Mouse (Mus musculus): ENCODE data around the gene Gcnt3.
A peak's percentile ranks its signal among the peaks of the same experiment; 100 is the strongest.
"Not testable (repeated sequence)": the region's sequence is repeated elsewhere in the genome, so short reads cannot be mapped to it uniquely, and the experiment has no call there.

Gene Gcnt3

DNA sequence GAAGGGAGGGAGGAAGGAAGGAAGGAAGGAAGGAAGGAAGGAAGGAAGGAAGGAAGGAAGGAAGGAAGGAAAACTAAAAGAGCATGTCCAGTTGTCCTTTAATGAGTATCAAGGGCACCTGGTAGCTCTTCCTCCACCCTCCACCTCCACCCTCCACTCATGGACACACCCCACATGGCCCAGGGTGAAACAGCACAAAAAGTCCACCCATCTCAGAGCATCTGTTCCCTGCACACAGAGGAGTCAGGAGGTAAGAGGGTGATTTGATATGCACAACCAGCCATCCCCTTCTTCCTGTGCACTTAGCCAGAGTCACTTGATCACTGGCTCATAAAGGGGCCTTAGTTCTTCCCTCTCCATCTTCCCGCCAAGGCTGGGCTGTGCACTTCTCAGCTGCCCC, 5.0 kb upstream of the Gcnt3 start:
- no peak for DNase-seq (ENCODE audit: low spot score)

DNA sequence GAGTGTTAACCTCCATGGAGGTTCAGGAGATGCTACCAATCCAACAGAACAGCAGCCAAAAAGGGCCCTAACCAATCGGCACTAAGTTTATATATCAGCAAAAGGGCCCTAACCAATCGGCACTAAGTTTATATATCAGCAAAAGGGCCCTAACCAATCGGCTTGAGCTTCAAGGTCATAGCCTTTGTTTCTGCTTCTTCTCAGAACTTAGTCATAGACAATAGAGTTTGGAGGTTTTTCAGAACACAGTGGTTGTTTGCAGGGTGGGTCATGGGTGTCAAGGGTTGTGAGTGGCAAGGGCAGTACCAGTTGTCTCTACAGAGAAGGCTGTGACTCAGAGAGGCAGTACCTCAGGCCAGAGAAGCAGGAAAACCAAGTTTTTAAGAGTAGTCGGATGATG, 4.2 kb upstream of the Gcnt3 start:
- DNase-seq (ENCODE audit: low spot score): no peak

GRCm38 (mm10) chr9:70040570-70040969, 2.7 kb upstream of the Gcnt3 start:
- no peak for DNase-seq (ENCODE audit: low spot score)

GRCm38 (mm10) chr9:70039597-70040385, 1.9 kb upstream of the Gcnt3 start:
- no peak for DNase-seq (ENCODE audit: low spot score)

- no peak for DNase-seq (ENCODE audit: low spot score)
Observed at GRCm38 (mm10) chr9:70036646-70037045, 1.2 kb downstream of the Gcnt3 start.

GRCm38 (mm10) chr9:70034702-70035101, 3.2 kb downstream of the Gcnt3 start:
- DNase-seq (ENCODE audit: low spot score): no peak

GRCm38 (mm10) chr9:70033056-70033455, 4.8 kb downstream of the Gcnt3 start:
- no peak for DNase-seq (ENCODE audit: low spot score)

DNA sequence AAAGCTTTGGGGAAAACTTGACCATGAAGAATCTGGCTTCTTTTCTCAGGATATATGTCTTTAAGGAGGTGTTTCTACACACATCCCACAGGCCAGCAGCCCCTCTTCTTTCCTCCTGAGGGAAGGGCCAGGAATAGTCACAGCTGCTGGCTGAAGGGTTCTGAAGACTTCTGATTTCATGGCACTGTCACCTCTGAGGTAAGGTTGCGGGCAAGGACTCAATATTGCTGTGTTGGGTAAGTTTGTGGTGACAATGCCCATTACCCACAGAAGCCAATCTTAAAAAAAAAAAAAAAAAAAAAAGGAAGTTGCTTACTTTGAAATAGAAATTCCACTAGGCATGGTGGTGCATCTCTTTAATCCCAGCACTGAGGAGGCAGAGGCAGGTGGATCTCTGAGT, 5.7 kb downstream of the Gcnt3 start:
- DNase-seq (ENCODE audit: low spot score): no peak

DNA sequence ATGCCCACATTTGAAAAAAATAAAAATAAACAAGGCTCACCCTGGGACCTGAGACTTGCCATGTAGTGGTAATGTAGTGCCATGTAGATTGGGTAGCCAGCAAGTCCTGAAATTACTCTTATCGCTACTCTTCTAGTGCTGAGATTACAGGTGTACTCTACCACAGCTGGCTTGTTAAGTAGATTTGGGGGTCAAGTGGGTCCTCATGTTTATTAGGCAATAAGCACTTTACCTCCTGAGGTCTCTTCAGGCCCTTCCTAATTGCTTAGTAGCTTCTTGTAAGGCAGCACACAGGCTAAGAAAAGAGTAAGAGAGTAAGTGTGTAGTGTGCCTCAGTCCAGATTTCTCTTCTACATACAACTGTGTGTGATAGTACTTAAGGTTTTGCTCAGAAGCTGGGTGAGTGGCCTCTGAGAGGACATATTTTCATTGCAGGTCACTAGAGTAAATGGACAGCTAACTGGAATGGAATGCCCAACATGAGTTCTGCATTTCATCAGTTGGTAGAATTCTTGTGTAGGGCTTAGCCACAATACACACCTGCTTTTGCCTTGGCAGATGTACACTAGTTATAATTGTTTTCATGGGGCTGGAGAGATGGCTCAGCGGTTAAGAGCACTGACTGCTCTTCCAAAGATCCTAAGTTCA, 12.4 kb downstream of the Gcnt3 start:
- no peak for DNase-seq (ENCODE audit: low spot score)

DNA sequence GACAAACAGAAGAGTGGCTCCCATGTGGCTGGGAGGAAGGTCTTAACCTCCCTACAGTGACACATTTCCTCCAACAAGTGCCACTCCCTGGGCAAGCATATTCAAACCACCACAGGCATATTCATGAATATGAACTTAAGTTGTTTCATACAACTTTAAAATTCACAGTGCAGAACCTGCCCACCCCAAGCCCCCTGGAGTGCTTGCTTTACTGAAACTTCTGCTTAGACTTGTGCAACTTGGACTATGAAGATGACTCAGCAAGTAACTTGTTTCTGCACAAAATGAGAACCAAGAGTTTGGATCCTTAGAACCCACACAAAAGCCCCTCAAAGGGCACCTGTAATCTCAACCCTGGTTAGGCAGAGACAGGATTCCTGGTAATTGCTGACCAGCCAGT, 13.2 kb downstream of the Gcnt3 start:
- no peak for DNase-seq (ENCODE audit: low spot score)

DNA sequence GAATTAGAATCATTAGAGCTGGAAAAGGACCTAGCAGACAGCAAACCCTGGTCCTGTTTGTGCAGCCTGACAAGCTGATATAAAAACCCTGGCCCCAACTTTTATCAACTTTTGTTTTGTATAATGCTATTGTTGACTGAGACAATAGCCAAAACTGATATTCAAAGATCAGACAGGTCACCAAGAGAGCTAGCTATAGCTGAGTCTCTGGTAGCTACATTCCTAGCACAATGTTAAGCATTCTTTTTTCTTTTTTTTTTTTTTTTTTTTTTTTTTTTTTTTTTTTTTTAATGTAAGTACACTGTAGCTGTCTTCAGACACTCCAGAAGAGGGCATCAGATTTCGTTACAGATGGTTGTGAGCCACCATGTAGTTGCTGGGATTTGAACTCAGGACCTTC, 14.3 kb downstream of the Gcnt3 start:
- DNase-seq (ENCODE audit: low spot score): not testable (repeated sequence)

- no peak for DNase-seq (ENCODE audit: low spot score)
Observed at GRCm38 (mm10) chr9:70022083-70022482, 15.8 kb downstream of the Gcnt3 start.

- no peak for DNase-seq (ENCODE audit: low spot score)
Observed at GRCm38 (mm10) chr9:70021610-70022009, 16.3 kb downstream of the Gcnt3 start.

DNA sequence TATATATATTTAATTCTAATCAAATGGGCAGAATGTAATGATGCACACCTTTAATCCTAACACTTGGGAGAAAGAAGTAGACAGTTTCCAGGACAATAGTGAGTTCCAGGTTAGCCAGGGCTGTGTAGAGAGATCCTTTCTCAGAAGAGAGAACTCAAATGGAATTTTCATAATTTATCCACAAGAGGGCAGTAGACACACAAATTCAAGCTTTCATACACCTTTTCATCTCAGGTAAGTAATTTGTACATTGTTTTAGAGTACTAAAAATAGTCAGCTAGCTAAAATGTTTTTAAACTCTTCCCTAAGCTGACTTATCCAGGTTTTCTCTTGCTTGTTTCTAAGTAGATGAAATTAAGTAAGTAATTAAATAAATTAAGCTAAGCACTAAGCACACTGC, 19.0 kb downstream of the Gcnt3 start:
- DNase-seq (ENCODE audit: low spot score): peak; percentile 45

DNA sequence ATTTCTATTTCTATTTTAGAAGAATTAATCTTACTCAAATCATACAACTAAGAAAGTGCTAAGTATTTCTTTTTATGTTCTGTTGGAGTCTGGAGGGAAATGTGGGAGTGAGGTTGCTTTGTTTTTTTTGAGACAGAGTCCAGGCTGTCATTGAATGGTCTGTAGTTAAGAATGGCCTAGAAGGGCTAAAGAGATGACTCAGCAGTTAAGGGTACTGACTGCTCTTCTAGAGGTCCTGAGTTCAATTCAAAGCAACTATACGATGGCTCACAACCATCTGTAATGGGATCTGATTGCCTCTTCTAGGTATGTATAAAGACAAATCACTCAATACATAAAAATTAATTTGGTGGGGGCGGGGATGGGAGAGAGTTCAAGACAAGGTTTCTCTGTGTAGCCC, 22.3 kb downstream of the Gcnt3 start:
- no peak for DNase-seq (ENCODE audit: low spot score)

GRCm38 (mm10) chr9:70012408-70012901, 25.4 kb downstream of the Gcnt3 start, which contains the start of gene Gtf2a2:
Gtf2a2 (plus strand) TSS chr9:70012550.
- peak; percentile 92 for DNase-seq (ENCODE audit: low spot score)

DNA sequence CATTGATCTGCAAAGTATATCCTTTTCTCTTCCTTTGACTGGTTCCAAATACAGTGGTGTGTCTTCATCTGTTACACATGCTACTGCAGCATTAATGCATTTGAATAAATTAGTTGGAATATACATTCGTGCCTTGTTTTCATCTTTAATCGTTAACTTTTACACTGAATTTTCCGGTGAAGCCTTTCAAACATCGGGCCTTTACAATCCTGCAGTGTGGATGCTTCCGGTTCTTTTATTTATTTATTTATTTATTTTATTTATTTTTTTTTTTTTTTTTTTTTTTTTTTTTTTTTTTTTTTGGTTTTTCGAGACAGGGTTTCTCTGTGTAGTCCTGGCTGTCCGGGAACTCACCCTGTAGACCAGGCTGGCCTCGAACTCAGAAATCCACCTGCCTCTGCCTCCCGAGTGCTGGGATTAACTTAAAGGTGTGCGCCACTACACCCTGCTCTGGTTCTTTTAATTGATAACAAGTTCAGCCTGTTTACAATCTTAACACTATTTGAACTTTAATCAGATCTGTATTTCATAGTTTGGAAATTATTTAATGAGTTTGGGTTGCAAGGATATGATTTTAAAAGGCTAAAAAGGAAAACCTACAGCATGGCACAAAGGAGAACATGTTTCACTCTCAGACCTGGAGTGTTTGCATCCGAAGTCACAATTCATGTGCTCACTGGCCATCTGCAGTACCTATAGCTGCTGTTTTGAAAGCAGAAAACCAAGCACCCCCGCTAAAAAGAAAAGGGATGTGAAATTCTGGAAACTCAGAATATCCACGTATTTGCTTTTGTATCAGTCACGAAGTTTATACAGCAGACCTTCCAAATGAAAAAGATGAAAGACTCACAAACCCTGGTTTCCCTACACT, 26.1 kb downstream of the Gcnt3 start:
- no peak for DNase-seq (ENCODE audit: low spot score)

DNA sequence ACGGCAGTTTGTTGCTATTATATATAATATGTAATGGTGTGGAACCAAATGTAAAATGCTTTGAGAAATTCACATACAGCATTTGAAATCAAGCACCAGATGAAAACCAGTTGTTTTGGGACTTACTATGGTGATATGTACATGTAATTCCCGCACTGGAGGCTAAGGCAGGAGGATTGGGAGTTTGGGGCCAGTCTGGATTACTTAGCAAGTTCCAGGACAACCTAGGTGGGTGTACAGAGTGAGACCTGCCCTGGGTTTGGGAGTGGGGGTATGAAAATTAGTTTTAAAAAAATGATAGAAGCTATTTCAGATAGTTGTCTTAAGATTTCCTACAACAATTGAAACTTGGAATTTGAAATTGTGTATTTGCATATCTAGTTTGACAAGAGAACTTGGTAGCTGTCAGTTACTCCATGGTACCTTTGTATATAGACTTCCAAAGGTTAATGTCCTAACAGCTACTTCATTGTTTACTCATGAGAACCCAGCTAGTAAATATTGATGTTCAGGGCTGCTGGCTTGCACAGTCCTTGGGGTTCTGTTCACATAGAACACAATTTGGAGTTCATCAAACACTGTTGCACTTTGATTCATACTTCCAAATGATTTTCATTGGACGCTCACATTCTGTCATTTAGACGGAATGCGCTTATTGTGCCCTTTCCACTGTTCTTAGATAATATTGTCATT, 27.0 kb downstream of the Gcnt3 start:
- DNase-seq (ENCODE audit: low spot score): no peak

- no peak for DNase-seq (ENCODE audit: low spot score)
Observed at GRCm38 (mm10) chr9:70009754-70010304, 28.1 kb downstream of the Gcnt3 start.

DNA sequence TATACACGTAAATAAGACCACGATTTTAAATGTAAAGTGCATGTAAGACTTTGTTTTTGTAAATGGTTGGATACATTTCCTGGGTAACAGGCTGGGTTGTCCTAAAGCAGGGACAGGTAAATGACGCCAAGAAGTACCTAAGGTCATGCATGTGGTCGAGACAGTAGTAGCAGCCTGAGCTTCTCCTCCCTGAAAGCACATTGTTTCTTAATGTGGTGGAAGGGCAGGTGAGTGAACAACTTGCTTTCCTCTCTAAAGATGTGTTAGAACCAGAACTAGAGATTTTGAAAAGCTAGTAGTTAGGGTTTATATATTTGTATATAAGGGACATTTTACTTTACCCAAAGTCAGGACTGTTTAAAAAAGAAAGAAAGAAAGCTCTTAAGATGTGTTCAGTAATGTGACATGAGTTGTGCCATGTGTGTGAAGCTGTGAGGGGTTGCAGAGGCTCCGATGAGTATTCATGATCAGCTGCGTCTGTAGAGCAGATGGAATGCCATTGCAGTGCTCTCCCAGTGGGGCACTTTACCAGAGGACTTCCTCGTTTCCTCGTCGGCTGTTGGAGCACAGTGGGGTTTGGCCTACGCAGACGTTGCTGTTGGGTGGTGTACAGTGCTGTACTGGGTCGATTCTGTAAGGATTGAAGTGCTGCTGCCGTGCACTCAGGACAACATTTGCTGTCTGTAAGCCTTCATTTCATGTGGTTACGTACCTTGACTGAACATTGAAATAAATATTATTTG, 30.2 kb downstream of the Gcnt3 start:
- no peak for DNase-seq (ENCODE audit: low spot score)

DNA sequence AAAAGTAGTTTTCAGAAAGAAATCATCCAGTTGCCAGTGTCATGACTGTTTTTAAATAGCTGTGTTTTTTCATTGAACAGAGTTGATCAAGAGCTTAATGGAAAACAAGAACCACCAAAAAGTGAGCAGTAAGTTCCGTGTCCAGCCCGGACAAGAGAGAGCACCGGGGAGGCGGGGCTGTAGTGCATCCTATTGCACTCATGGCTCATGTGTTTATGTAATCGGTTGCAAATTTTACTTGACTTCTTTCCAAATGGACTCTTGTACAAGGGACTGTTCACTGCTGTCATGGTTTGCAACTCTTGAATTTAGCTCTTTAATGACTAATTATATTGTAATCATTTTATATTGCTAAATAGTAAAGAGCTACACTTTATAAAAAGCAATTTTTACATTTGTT, 30.9 kb downstream of the Gcnt3 start:
- DNase-seq (ENCODE audit: low spot score): peak; percentile 70

Data from adipocyte (in vitro differentiated cells).